Mouse (Mus musculus): Measurements from ENCODE around the gene Galp.

DNA sequence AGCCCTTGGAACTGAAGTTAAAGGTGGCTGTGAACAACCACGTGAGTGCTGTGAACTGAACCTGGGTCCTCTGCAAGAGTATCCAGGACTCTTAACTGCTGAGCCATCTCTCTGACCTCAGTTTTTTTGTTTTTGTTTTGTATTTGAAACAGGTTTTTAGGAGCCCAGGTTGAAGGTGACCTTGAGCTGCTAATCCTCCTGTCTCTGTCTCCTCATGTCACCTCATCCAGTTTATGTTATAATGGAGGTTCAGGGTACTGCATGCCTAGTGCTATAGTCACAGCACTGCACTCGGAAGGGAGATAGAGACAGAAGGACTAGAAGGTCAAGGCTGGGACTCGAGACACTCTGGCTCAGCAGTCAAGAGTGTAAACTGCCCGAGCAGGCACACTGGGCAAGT lies 34.7 kb upstream of the Galp start:
- no peak for TF ChIP-seq POLR2A (IDR thresholded peaks at IDR 0.05; ENCODE audit: control insufficient read depth, low read depth, low read length)
- no peak for TF ChIP-seq CTCF (IDR thresholded peaks at IDR 0.05; ENCODE audit: control insufficient read depth, insufficient read depth, insufficient replicate concordance, low read depth, low read length)
